In the genomic region with DNA sequence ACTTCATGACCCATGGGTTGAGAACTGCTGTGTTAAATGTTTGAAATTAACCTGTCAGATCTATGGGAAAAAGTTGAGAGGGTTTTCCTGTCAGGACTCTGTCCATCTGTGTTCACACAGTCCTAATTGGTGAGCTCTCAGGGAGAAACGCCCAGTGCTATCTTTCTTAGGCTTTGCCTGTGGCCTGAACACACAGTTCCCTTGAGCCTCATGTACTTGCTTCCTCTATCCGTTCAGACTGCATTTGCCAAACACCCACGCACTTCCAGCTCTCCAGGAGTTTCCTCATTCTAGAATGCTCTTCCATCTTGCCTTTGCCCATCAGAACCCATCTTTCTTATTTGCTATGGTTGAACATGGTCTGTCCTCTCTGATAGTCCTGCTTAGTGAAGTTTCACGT, we compare ENCODE assay signal across 32 mouse cellular contexts. TPM values are rescaled to one million over a fixed set of nuclear protein-coding genes. Genes with fewer than 3 reads are reported as not detected.
DNase-seq lines count a peak whose midpoint lies in the region; ATAC-seq lines count a peak whose summit lies in the region.
"Had no signal": no experiment of that assay in that cellular context is flagged by ENCODE, and none has a peak within 500 bp of the region (broad histone marks: within the 10 kb centered on the region; RNA-seq: fewer than 3 reads in every experiment).

No protein-coding gene starts in this region.

- no peak overlapping the region for H3K27ac ChIP-seq in forebrain, embryonic 12.5 days
- H3K27ac ChIP-seq: embryonic facial prominence, embryonic 13.5 days; forebrain, embryonic 10.5 days; heart, adult 2 months; hindbrain, embryonic 13.5 days; left cerebral cortex, adult 2 months; limb, embryonic 12.5 days; midbrain, embryonic 13.5 days had no signal

- peaks cover 8% of the 10 kb centered on the region; the same call in 1 of the 2 replicates for H3K4me1 ChIP-seq in forebrain, embryonic 12.5 days
- H3K4me1 ChIP-seq: embryonic facial prominence, embryonic 13.5 days; megakaryocyte, embryonic 14.5 days had no signal

- H3K36me3 ChIP-seq in forebrain, embryonic 12.5 days (replicated peaks): no peaks in the 10 kb centered on the region
- H3K36me3 ChIP-seq: embryonic facial prominence, embryonic 13.5 days; forebrain, embryonic 10.5 days; hindbrain, embryonic 13.5 days; limb, embryonic 12.5 days; lung, embryonic 15.5 days; midbrain, embryonic 13.5 days had no signal

- no peak overlapping the region for H3K4me2 ChIP-seq in forebrain, embryonic 12.5 days
- H3K4me2 ChIP-seq: embryonic facial prominence, embryonic 13.5 days; hindbrain, embryonic 13.5 days; limb, embryonic 12.5 days; lung, embryonic 15.5 days; midbrain, embryonic 13.5 days had no signal

- no peak for ATAC-seq in forebrain, embryonic 12.5 days (ENCODE audit: low FRiP score)
- ATAC-seq: forebrain, embryonic 16.5 days; intestine, embryonic 16.5 days; midbrain, embryonic 13.5 days; Patski had no signal

- no peaks in the 10 kb centered on the region; the same call in 1 of the 2 replicates for H3K27me3 ChIP-seq in forebrain, embryonic 12.5 days
- H3K27me3 ChIP-seq: CH12.LX; embryonic facial prominence, embryonic 13.5 days; hindbrain, embryonic 13.5 days; limb, embryonic 12.5 days; lung, embryonic 15.5 days; megakaryocyte, embryonic 14.5 days; midbrain, embryonic 13.5 days; Patski had no signal

- peak; percentile 15 for DNase-seq in gastrocnemius, adult 18-20 months (ENCODE audit: low spot score)
- DNase-seq in gastrocnemius, adult 8-10 months (ENCODE audit: low spot score in 2 of 2): no peak
- DNase-seq in layer of hippocampus, adult 9-11 months: peak; percentile 7
- no peak for DNase-seq in layer of hippocampus, adult 9-10 months (ENCODE audit: low spot score)
- peak; percentile 21 for DNase-seq in heart, postnatal 25 days (ENCODE audit: low spot score)
- no peak for DNase-seq in cerebellum, adult 11-12 months
- DNase-seq: adrenal gland, postnatal 14 days; cerebellum, adult 11 months; cerebellum, postnatal 10 days; gastrocnemius, postnatal 10 days; kidney, adult 8-10 months; kidney, postnatal 10 days; lung, postnatal 4 days had no signal

- WGBS in forebrain, embryonic 12.5 days: 84% methylated on average over 4 of the region's 4 CpGs

- H3K9me3 ChIP-seq in forebrain, embryonic 12.5 days: no peaks in the 10 kb centered on the region
- H3K9me3 ChIP-seq: embryonic facial prominence, embryonic 13.5 days; hindbrain, embryonic 13.5 days; lung, embryonic 15.5 days; midbrain, embryonic 13.5 days had no signal

- no peak overlapping the region for H3K9ac ChIP-seq in forebrain, embryonic 12.5 days
- H3K9ac ChIP-seq: embryonic facial prominence, embryonic 13.5 days; hindbrain, embryonic 13.5 days; limb, embryonic 12.5 days; lung, embryonic 15.5 days; midbrain, embryonic 13.5 days had no signal

- H3K4me3 ChIP-seq in forebrain, embryonic 12.5 days (replicated peaks): no peak overlapping the region
- H3K4me3 ChIP-seq: embryonic facial prominence, embryonic 13.5 days; forebrain, embryonic 10.5 days; heart, adult 2 months; hindbrain, embryonic 13.5 days; left cerebral cortex, adult 2 months; limb, embryonic 12.5 days; lung, embryonic 15.5 days; megakaryocyte, embryonic 14.5 days; midbrain, embryonic 13.5 days had no signal

- intact Hi-C loops in heart, postnatal 25 days (cut with DNase I): no loop called here

RNA-seq across cellular contexts. Expression of a gene that starts 2.6 kb away (rescaled TPM):
- total RNA-seq in gastrocnemius, adult 18-20 months (2021): 1 to 10 TPM in 1 of 2 experiments, under 1 TPM in 1; 0.26 to 4.5 TPM
- 1 to 10 TPM in 2 of 4 experiments, under 1 TPM in 1, not detected in 1; 0.27 to 4.7 (median 3.8) TPM for total RNA-seq in gastrocnemius, adult 8-10 months (2022)
- 1 to 10 TPM in 1 of 2 experiments, not detected in 1; 1.8 TPM for total RNA-seq in heart, postnatal 25 days (2021)
- polyA plus RNA-seq in forebrain, embryonic 12.5 days (2016; fragmentation: Nextera tagmentation; extraction: Ambion mirVana): 0.17 TPM in 1 of 2 replicates, not detected in the other
- polyA plus RNA-seq: heart, adult 2 months; liver, adult 2 months; neural tube, embryonic 14.5 days; small intestine, adult 2 months; stomach, embryonic 14.5 days; testis, adult 2 months had no signal

Comparison
In these comparisons a context has a peak if more than half of its experiments do, and no peak if none do; other contexts are left out.
1. DNase-seq: peak in gastrocnemius, adult 18-20 months (single experiment), layer of hippocampus, adult 9-11 months (single experiment) and heart, postnatal 25 days (single experiment); none in gastrocnemius, adult 8-10 months (0 of 2), layer of hippocampus, adult 9-10 months (single experiment) and cerebellum, adult 11-12 months (single experiment).